Mouse (Mus musculus) B cell, adult 2 months (primary cell): ENCODE results near the gene Cfap61.

ENCODE experiments used
- DNase-seq, 2 experiments: peaks; one replicate each; pipeline ENCODE4 v3.0.0; 2022

The Cfap61 gene

DNA sequence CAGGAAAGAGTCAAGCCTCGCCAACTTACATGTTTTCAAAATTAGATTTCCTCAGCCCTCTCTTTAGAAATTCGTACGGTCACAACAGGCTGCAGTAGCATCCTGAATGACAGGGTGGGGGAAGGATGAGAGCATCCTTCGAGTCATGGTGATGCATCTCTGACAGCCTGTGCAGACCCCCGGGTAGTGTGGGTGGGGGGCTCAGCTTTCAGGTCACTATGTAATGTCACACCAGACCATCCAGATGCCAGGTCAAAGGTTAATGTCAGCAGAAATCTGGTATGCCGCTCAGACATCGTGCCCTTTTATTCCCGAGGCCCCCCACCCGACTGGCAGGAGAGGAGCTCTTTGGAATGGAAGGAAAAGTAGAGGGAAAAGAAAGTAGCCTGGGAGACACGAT is 15.7 kb downstream of the Cfap61 start:
- DNase-seq: no peak

- DNase-seq: no peak
These were observed 18.1 kb downstream of the Cfap61 start for GRCm38 (mm10) chr2:145952726-145953125.

- no peak for DNase-seq
These were observed 21.3 kb downstream of the Cfap61 start for GRCm38 (mm10) chr2:145955844-145956243.

GRCm38 (mm10) chr2:145956318-145956717 is 21.7 kb downstream of the Cfap61 start:
- no peak for DNase-seq

- DNase-seq: peak in 1 of 2 experiments; percentile 16
These were observed 22.9 kb downstream of the Cfap61 start for GRCm38 (mm10) chr2:145957450-145957849.

- no peak for DNase-seq
These were observed 23.5 kb downstream of the Cfap61 start for GRCm38 (mm10) chr2:145958097-145958496.

DNA sequence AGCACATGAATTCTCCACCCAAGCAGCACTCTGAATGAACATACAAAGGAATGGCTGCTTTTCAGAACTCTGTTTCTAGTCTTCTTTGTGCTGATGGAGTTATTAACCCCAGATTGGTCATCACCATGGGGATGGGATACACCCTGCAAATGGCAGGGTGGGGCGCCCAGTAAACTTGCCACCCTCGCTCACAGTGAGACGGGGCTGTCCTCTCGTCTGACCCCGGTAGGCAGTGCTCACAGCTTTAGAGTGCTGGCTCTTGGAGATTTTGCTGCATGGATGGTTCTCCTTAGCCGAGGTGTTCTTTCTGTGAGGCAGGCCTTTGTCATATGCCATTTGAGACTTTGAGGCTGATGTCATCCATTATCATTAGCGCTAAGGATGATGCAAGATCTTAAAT is 24.0 kb downstream of the Cfap61 start:
- DNase-seq: no peak

- no peak for DNase-seq
These were observed 27.3 kb downstream of the Cfap61 start for GRCm38 (mm10) chr2:145961861-145962260.

DNA sequence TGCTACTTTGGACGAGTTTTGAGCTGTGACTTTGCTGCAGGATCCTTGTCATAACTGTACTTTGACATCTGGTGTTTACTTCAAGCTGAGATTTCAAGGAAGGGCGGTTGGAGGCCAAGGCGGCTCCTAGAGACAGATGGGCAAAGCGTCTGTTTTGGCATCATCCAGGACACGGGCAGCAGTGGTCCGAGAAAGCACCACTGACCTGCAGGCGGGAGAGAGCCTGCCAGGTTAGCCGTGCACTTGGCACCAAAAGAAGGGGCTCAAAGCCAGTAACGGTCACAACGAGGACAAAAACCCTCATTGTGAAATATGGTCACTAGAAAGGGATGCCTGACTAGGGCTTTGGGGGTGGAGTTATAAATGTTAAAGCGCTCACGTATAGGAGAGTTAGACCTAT is 36.2 kb downstream of the Cfap61 start:
- DNase-seq: no peak

- no peak for DNase-seq
These were observed 36.8 kb downstream of the Cfap61 start for GRCm38 (mm10) chr2:145971237-145972010.

GRCm38 (mm10) chr2:145972571-145972970 is 38.0 kb downstream of the Cfap61 start:
- no peak for DNase-seq

DNA sequence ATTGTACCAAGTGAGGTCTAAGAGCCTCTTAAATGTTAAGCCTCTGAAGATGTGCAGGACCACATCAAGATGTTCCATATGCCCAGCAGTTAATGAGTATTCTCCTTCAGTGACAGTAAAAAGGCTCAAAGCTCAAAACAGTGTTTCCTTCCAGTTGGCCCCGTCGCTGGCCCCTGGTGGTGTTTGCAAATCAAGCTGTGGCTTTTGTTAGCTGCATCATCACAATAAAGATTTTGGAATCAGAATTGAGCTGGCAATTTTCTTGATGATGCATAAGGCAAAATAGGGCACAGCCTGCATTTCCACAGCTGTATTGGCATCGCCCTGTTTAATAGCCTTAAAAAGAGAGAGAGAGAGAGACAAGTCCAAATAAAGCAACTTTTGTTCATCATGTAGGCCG is 45.0 kb downstream of the Cfap61 start:
- no peak for DNase-seq

DNA sequence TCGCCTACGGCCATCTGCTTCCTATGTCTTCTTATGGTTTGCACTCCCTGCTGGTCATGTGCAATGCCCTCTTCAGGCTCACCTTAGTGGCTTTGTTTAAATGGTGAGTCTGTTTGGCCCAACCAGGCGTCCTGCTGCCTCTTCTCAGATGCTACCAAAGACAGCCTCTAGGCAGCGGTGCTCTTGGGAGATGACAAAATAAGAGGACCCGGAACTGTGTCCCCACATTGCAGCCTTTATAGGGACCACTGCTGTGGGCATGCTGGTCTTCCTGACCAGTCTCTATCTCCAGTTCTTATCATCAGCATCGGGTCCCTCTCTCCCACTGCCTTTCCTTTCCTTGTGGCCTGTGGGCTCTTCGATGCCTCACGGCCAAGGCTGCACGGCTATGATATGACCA is 46.3 kb downstream of the Cfap61 start:
- DNase-seq: no peak

DNA sequence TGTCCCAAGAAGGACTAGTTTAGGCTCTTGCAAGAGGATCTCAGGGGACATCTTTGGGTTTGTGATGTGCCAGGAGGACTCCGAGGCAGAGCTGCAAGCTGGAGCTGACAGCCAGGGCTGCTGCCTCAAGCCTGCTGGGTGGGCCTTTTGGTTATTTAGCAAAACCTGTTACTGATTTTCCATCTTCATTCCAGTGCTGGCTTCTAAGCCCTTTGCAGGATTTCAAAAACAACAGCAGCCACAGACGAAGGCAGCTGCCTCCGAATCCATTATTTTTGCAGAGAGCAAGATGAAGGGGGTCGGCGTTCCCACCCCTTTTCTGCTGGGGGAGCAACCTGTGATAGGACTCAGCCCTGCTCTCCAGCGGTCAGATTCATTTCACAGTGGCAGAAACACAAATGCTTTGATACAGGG is 47.1 kb downstream of the Cfap61 start:
- DNase-seq: no peak

GRCm38 (mm10) chr2:145982317-145983045 is 47.9 kb downstream of the Cfap61 start:
- DNase-seq: no peak

- no peak for DNase-seq
These were observed 53.2 kb downstream of the Cfap61 start for GRCm38 (mm10) chr2:145987757-145988156.

- no peak for DNase-seq
These were observed 55.9 kb downstream of the Cfap61 start for GRCm38 (mm10) chr2:145990446-145990845.

- DNase-seq: no peak
These were observed 61.9 kb downstream of the Cfap61 start for GRCm38 (mm10) chr2:145996472-145996871.

DNA sequence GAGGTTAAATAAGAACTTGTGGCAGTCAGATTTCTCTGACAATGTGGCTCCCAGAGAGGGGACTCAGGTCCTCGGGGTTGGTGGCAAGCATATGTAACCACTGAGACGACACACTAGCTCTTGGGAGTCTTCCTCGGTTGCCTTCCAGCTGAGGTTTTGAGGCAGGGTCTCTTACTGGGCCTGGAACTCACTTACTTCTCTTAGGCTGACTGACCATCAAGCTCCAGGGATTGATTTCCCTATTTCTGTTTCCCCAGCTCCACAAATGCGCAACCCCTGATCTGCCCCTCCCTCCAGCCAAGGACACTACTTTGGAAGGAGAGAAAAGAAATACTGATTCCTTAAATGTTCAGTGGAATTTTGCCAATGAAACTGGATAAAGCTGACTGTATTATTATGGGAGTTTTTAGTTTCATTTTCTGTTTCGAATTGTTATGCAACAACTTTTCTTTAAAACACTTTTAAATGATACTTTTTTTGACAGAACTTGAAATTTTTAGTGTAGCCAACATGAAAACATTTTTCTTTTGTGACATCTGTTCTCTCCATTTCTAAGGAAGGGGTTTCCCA is 63.5 kb downstream of the Cfap61 start:
- no peak for DNase-seq

- DNase-seq: no peak
These were observed 74.2 kb downstream of the Cfap61 start for GRCm38 (mm10) chr2:146008801-146009200.

DNA sequence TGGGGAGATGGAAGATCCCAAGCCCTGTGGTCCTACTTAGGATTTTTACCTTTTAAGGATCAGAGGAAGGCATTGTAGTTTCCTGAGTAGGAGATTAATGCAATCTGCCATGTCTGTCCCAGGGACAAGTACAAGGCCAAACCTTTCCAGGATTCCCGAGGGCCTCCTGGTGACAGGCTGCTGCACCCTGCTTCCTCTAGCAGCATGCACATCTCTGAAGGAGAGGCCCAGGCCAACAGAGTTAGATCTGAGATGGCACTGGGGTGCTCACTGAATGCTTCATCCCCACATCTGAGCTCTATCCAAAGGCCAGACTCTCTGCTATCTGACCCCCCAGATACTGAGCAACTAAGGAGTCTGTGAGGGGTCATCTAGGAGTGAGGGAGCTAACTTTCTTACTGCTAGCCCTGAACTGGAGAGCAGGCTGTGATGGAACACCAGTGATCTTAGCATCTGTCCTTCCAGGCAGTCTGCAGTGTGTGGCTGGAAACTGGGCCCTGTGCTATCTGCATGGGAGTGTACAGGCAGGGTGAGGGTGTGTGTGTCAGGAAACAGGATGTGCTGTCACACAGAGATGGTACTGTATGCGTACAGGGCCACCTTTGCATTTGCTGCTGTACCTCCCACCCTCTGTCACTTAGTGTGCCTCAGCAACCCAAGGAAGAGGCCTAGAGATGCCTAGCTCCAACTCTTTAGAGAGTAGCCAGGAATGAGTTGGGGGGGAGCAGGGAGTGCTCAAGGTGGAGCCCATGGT is 75.2 kb downstream of the Cfap61 start:
- no peak for DNase-seq

GRCm38 (mm10) chr2:146010816-146011215 is 76.2 kb downstream of the Cfap61 start:
- no peak for DNase-seq
